Mouse (Mus musculus): ENCODE results near the gene Sh3glb1.

DNA sequence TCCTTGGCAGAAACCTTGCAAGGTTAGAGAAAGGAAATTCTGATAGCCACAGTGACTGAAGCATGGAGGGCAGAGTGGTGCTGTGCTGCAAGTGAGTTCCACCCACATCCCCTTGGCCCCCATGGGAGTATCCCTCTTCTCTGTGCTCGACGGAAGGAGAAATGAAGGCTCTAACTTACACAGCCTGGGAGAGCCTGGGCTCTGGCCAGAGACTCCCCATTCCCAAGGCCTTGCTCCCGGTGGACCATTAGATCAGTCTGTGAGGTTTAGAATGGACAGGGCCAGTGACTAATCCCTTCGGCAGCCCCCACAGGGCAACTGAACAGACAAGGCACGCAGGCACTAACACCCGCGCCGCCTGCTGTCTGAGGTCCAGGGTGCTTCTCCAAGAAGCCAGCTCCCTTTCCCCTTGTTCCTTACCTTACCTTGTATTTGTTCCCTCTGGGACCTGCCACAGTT is 40.4 kb downstream of the Sh3glb1 start:
- TF ChIP-seq POLR2A (IDR thresholded peaks at IDR 0.05; ENCODE audit: borderline replicate concordance, extremely low read depth, insufficient read depth, insufficient read length, poor library complexity, severe bottlenecking): no peak
- no peak for TF ChIP-seq CTCF (IDR thresholded peaks at IDR 0.05; ENCODE audit: borderline replicate concordance, extremely low read depth, insufficient read depth, insufficient read length)

Measured in brain, embryonic 14.5 days (tissue).